In genomic region chr14:31272164-31272563, GRCm38 (mm10) we compare ENCODE assay signal across 9 mouse cellular contexts. TPM values are rescaled to one million over a fixed set of nuclear protein-coding genes. Genes with fewer than 3 reads are reported as not detected.
DNase-seq lines count a peak whose midpoint lies in the region; ATAC-seq and TF ChIP-seq lines count a peak whose summit lies in the region.
"Had no signal": no experiment of that assay in that cellular context is flagged by ENCODE, and none has a peak within 500 bp of the region (broad histone marks: within the 10 kb centered on the region; RNA-seq: fewer than 3 reads in every experiment).

No protein-coding gene starts in this region.

- H3K9me3 ChIP-seq in forebrain, embryonic 13.5 days (replicated peaks) = no peaks in the 10 kb centered on the region
- H3K9me3 ChIP-seq in forebrain, embryonic 15.5 days = no peaks in the 10 kb centered on the region

- 25% methylated on average over 7 of the region's 7 CpGs for WGBS in forebrain, embryonic 13.5 days
- 22% methylated on average over 7 of the region's 7 CpGs for WGBS in forebrain, embryonic 15.5 days
- 25% methylated on average over 7 of the region's 7 CpGs for WGBS in spleen, adult 2 months

- no peak overlapping the region for H3K4me3 ChIP-seq in forebrain, embryonic 13.5 days
- H3K4me3 ChIP-seq in forebrain, embryonic 15.5 days = no peak overlapping the region
- no peak overlapping the region for H3K4me3 ChIP-seq in spleen, adult 2 months (ENCODE audit: extremely low read depth, insufficient read depth, insufficient read length)

- ATAC-seq in forebrain, embryonic 13.5 days = peak; percentile 40; the same call in 1 of the 2 replicates
- no peak for ATAC-seq in forebrain, embryonic 15.5 days (replicated peaks)

- intact Hi-C loops in heart, postnatal 36 days (cut with DNase I) = loop anchor here (1.0 kb wide), 2 partner anchors 55 to 200 kb away; no protein-coding TSS in a partner anchor

- no peaks in the 10 kb centered on the region for H3K27me3 ChIP-seq in forebrain, embryonic 13.5 days
- H3K27me3 ChIP-seq in forebrain, embryonic 15.5 days = no peaks in the 10 kb centered on the region
- H3K27me3 ChIP-seq in spleen, adult 2 months (ENCODE audit: control insufficient read depth, insufficient read depth, low read length) = no peaks in the 10 kb centered on the region

- peak; percentile 54 for DNase-seq in adrenal gland, adult 8-10 months
- peak; percentile 87 for DNase-seq in embryo, embryonic 10.5 days (ENCODE audit: low spot score)
- peak; percentile 76 to 84 for DNase-seq in heart, postnatal 36 days
- peak; percentile 78 to 88 for DNase-seq in left cerebral cortex, adult 18-20 months (ENCODE audit: low spot score in 2 of 2)
- DNase-seq in mesoderm, embryonic 11.5 days (ENCODE audit: low read depth, low spot score) = peak; percentile 82
- DNase-seq in spleen, adult 2 months (ENCODE audit: low read depth in 1 of 2, low spot score in 2 of 2) = peak; percentile 52 to 70

- TF ChIP-seq CTCF in spleen, adult 2 months (IDR thresholded peaks at IDR 0.05; ENCODE audit: extremely low read depth, insufficient read depth, insufficient read length, insufficient replicate concordance) = peak; percentile 83; the same call in 1 of the 2 replicates

- no peak overlapping the region for H3K9ac ChIP-seq in forebrain, embryonic 13.5 days
- H3K9ac ChIP-seq in forebrain, embryonic 15.5 days (replicated peaks) = no peak overlapping the region

- no peak overlapping the region for H3K27ac ChIP-seq in forebrain, embryonic 13.5 days
- no peak overlapping the region for H3K27ac ChIP-seq in forebrain, embryonic 15.5 days (replicated peaks)
- no peak overlapping the region for H3K27ac ChIP-seq in spleen, adult 2 months (ENCODE audit: insufficient read depth, low read length)
- H3K27ac ChIP-seq: macrophage had no signal

- no peak overlapping the region for H3K4me2 ChIP-seq in forebrain, embryonic 13.5 days
- H3K4me2 ChIP-seq in forebrain, embryonic 15.5 days (replicated peaks) = no peak overlapping the region

- no peak for TF ChIP-seq POLR2A in spleen, adult 2 months (IDR thresholded peaks at IDR 0.05; ENCODE audit: low read depth, low read length)

- peaks cover 24% of the 10 kb centered on the region for H3K4me1 ChIP-seq in forebrain, embryonic 13.5 days
- peaks cover 24% of the 10 kb centered on the region for H3K4me1 ChIP-seq in forebrain, embryonic 15.5 days
- H3K4me1 ChIP-seq in spleen, adult 2 months (ENCODE audit: control insufficient read depth, insufficient read depth, insufficient read length) = no peaks in the 10 kb centered on the region

- H3K36me3 ChIP-seq in forebrain, embryonic 13.5 days (ENCODE audit: poor library complexity, severe bottlenecking) = no peaks in the 10 kb centered on the region
- no peaks in the 10 kb centered on the region for H3K36me3 ChIP-seq in forebrain, embryonic 15.5 days
- no peaks in the 10 kb centered on the region for H3K36me3 ChIP-seq in spleen, adult 2 months (ENCODE audit: control insufficient read depth, insufficient read depth, low read length)

RNA-seq across cellular contexts. Expression of gene Bap1, which starts 20.9 kb away (rescaled TPM):
- polyA plus RNA-seq in forebrain, embryonic 13.5 days (2015; fragmentation: Nextera tagmentation; extraction: Ambion mirVana) = 128 and 139 TPM in 2 replicates
- polyA plus RNA-seq in forebrain, embryonic 15.5 days (2015; fragmentation: Nextera tagmentation; extraction: Ambion mirVana) = 132 and 136 TPM in 2 replicates
- total RNA-seq in adrenal gland, adult 8-10 months (2022) = 10 to 100 TPM; 64.5 to 70.6 (median 68.0) TPM
- 10 to 100 TPM; 44.8 to 45.2 TPM for total RNA-seq in heart, postnatal 36 days (2021)
- 100 to 1,000 TPM; 145 TPM for total RNA-seq in left cerebral cortex, adult 18-20 months (2021)
- 31.8 and 40.6 TPM in 2 replicates for polyA plus RNA-seq in spleen, adult 2 months (2012; rRNA removed)

RNA-seq across cellular contexts. Expression of gene Phf7, which starts 21.0 kb away (rescaled TPM):
- polyA plus RNA-seq in forebrain, embryonic 13.5 days (2015; fragmentation: Nextera tagmentation; extraction: Ambion mirVana) = 13.2 and 14.7 TPM in 2 replicates
- 11.9 and 13.1 TPM in 2 replicates for polyA plus RNA-seq in forebrain, embryonic 15.5 days (2015; fragmentation: Nextera tagmentation; extraction: Ambion mirVana)
- 1 to 10 TPM; 7.1 to 8.5 (median 8.2) TPM for total RNA-seq in adrenal gland, adult 8-10 months (2022)
- total RNA-seq in heart, postnatal 36 days (2021) = 1 to 10 TPM; 3.8 to 4.3 TPM
- 1 to 10 TPM; 3.2 to 4.1 TPM for total RNA-seq in left cerebral cortex, adult 18-20 months (2021)
- 4.9 and 6.3 TPM in 2 replicates for polyA plus RNA-seq in spleen, adult 2 months (2012; rRNA removed)

RNA-seq across cellular contexts. Expression of gene Dnah1, which starts 51.5 kb away (rescaled TPM):
- 3.8 and 5.1 TPM in 2 replicates for polyA plus RNA-seq in forebrain, embryonic 13.5 days (2015; fragmentation: Nextera tagmentation; extraction: Ambion mirVana)
- 3.2 and 3.9 TPM in 2 replicates for polyA plus RNA-seq in forebrain, embryonic 15.5 days (2015; fragmentation: Nextera tagmentation; extraction: Ambion mirVana)
- total RNA-seq in adrenal gland, adult 8-10 months (2022) = 1 to 10 TPM; 1.6 to 5.4 (median 3.1) TPM
- total RNA-seq in heart, postnatal 36 days (2021) = under 1 TPM in 1 of 2 experiments, not detected in 1; 0.06 TPM
- 1 to 10 TPM; 4.9 to 5.1 TPM for total RNA-seq in left cerebral cortex, adult 18-20 months (2021)
- 0.29 and 0.30 TPM in 2 replicates for polyA plus RNA-seq in spleen, adult 2 months (2012; rRNA removed)
- polyA plus RNA-seq: macrophage had no signal

RNA-seq across cellular contexts. Expression of gene Sema3g, which starts 54.5 kb away (rescaled TPM):
- 0.57 and 0.58 TPM in 2 replicates for polyA plus RNA-seq in forebrain, embryonic 13.5 days (2015; fragmentation: Nextera tagmentation; extraction: Ambion mirVana)
- 0.53 and 0.61 TPM in 2 replicates for polyA plus RNA-seq in forebrain, embryonic 15.5 days (2015; fragmentation: Nextera tagmentation; extraction: Ambion mirVana)
- total RNA-seq in adrenal gland, adult 8-10 months (2022) = 10 to 100 TPM in 3 of 4 experiments, 1 to 10 TPM in 1; 8.8 to 12.4 (median 10.8) TPM
- 10 to 100 TPM; 14.2 to 18.3 TPM for total RNA-seq in heart, postnatal 36 days (2021)
- 1 to 10 TPM; 4.7 to 5.3 TPM for total RNA-seq in left cerebral cortex, adult 18-20 months (2021)
- polyA plus RNA-seq in spleen, adult 2 months (2012; rRNA removed) = 4.0 and 4.3 TPM in 2 replicates
- polyA plus RNA-seq: macrophage had no signal

RNA-seq across cellular contexts. Expression of gene Nisch, which starts 55.4 kb away (rescaled TPM):
- polyA plus RNA-seq in forebrain, embryonic 13.5 days (2015; fragmentation: Nextera tagmentation; extraction: Ambion mirVana) = 298 and 341 TPM in 2 replicates
- 339 and 356 TPM in 2 replicates for polyA plus RNA-seq in forebrain, embryonic 15.5 days (2015; fragmentation: Nextera tagmentation; extraction: Ambion mirVana)
- 100 to 1,000 TPM; 331 to 526 (median 414) TPM for total RNA-seq in adrenal gland, adult 8-10 months (2022)
- 100 to 1,000 TPM; 128 to 143 TPM for total RNA-seq in heart, postnatal 36 days (2021)
- 100 to 1,000 TPM; 359 to 363 TPM for total RNA-seq in left cerebral cortex, adult 18-20 months (2021)
- 257 and 263 TPM in 2 replicates for polyA plus RNA-seq in spleen, adult 2 months (2012; rRNA removed)
